Mouse (Mus musculus): ENCODE measurements around the gene Klhl3.

DNA sequence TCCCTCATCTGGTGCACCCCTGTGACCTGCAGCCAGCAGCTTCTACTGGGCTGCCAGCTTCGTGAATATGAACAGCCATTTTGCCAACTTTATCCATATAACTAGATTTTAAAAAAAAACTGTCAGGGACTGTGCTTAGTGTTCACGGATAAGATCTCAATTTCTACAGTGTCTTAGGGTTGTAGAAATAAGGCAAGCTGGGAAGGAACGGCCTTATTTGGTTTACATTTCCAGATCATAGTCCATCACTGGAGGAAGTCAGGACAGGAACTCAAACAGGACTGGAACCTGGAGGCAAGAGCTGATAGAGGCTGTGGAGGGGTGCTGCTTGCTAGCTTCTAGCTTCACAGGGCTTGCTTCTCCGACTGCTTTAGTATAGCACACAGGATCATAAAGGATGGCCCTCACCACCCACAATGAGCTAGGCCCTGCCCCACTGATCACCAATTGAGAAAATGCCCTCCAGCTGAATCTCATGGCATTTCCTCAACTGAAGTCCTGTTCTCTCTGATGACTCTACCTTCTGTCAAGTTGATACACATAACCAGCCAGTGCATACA lies 16.4 kb upstream of the Klhl3 start:
- TF ChIP-seq POLR2A (IDR thresholded peaks at IDR 0.05; ENCODE audit: extremely low read depth, insufficient read depth, low read length) (no peak), CTCF (IDR thresholded peaks at IDR 0.05; ENCODE audit: low read depth, low read length) (no peak)
